Mouse (Mus musculus): Measurements from ENCODE around the gene Cdk19.

DNA sequence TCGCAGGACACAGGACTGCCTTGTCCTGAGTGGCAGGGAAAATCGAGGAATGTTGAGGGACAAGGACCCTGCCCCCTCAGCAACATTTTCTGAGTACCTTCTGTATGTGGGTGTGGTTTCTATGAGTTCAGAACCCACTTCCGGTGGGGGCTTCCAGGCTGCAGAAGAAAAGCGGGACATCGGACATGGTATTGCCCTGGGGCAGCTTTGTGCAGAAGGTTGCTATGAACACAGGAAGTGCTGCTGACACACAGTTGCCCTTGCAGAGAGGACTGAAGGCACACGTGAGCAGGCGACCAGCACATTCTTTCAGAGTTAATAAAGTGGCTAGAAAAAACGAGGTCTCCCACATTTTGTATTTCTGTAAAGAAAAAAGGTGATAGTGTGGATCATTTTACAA is 188.2 kb downstream of the Cdk19 start:
- no peak for TF ChIP-seq POLR2A (IDR thresholded peaks at IDR 0.05; ENCODE audit: extremely low read depth, insufficient read depth, low read length)
- no peak for TF ChIP-seq CTCF (IDR thresholded peaks at IDR 0.05; ENCODE audit: extremely low read depth, insufficient read depth, low read length)
